Mouse (Mus musculus): ENCODE results near the gene Lmnb2.

DNA sequence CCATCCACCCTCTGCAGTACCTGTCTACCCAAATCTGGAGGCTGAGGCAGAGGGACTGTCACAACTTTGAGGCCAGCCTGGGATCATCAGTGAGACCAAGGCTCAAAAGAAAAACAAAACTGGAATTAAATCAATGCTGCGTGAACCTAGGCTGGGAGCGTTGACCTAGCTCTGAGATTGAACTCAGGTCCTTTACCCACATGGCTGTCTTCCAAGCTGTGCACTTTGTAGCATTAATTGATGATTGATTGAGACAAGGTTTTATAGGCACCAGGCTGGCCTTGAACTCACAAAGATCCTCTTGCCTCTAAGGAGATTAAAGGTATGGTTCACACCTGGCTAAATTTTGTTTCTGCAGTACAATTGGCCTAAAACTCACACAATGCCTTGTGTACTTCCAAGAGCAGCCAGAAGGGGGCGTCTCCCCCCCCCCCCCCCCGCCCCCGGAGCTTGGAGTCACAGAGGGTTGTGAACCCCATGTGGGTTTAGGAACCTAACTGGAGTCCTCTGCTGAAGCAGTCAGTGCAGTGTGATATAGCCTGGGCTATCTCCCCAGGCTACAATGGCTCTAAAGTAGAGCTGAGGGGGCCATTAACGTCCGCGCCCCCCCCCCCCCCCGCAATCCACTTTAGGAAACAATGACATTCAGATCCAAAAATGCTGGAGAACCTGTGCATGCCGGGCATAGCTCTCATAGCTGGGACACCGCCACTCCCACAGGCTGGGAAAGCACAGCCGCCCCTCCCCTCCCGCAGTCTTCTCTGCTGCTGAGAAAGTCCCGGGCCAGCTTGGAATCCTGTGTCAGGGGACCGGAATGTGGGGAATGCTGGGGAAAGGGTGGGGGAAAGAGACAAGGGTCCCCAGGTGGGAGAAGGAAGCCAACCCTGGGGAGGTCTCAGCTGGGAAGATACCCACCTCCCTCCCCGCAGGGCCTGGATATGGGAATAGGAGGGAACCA, 42.8 kb upstream of the Lmnb2 start:
- peak; percentile 36; the same call in 1 of the 2 replicates for TF ChIP-seq CTCF (IDR thresholded peaks at IDR 0.05; ENCODE audit: extremely low read depth, insufficient read depth, insufficient read length, insufficient replicate concordance)
- TF ChIP-seq POLR2A (IDR thresholded peaks at IDR 0.05; ENCODE audit: low read depth, low read length), result no peak
